Mouse (Mus musculus) ovary, postnatal 10 days (tissue): Measurements from ENCODE around the gene Ssu2.

Experiments used
- DNase-seq: peaks from one replicate; pipeline ENCODE4 v3.0.0; 2022; ENCODE audit warnings: low spot score

Gene Ssu2

DNA sequence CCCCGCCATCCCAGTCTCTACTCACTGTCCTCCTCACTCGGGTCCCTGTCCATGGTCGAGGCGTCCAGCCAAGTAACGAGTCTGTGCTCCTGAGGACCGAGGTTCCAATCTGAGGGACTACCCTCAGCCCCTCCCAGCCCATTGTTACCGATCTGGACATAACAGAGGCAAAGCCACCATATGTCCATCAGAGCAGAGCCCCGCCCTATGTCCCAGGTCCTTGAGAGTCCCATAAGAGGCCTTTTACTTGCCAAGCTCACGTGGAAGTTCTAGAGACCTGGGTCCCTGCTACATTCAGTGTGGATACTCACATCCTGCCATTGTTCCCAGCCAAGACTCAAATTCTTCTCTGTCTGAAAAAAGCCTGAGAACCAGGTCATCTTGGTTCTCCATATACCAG lies at the start of gene Ssu2:
Gene Ssu2 (minus strand): TSS at position 77 of the 400 bp plus-strand sequence.
- DNase-seq, result no peak

- DNase-seq, result no peak
Observed at GRCm38 (mm10) chr6:112426018-112426732, 38.4 kb upstream of the Ssu2 start.

- DNase-seq, result no peak
Observed at GRCm38 (mm10) chr6:112423746-112424501, 36.1 kb upstream of the Ssu2 start.

DNA sequence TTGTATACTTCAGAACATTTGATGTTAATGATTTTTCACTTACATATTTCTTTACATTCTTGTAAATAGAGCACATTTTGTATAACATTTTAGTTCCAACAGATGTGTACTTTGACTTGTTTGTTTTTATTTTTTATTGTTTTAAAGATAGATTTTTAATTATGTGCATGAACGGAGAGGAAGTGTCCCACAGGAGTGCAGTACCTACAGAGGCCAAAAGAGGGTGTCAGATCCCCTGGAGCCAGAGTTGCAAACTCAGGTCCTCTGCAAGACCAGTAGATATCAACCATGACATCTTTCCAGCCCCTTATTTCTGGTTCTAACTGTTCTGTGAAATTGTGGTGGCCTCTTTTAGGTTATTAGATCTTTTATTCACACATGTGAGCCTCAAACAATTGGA lies 33.1 kb upstream of the Ssu2 start:
- DNase-seq, result no peak

GRCm38 (mm10) chr6:112419333-112419732 lies 31.5 kb upstream of the Ssu2 start:
- no peak for DNase-seq

DNA sequence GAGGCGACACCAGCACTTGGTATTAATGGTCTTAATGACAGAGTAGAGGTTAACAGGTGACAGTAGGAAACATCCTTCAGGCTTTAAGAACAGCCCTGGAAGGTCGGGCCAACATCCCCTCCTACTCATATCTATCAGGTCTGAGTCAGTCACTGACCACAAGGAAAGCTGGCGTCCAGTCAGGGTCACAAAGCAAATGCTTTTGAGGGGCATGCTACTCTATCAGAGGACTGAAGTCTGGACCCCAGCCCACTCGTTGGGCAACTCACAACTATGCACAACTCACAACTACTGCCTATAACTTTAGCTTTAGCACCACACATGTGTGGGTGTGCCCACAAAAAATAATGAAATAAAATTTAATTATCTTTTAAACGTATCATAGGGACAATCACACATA lies 16.3 kb upstream of the Ssu2 start:
- no peak for DNase-seq

DNA sequence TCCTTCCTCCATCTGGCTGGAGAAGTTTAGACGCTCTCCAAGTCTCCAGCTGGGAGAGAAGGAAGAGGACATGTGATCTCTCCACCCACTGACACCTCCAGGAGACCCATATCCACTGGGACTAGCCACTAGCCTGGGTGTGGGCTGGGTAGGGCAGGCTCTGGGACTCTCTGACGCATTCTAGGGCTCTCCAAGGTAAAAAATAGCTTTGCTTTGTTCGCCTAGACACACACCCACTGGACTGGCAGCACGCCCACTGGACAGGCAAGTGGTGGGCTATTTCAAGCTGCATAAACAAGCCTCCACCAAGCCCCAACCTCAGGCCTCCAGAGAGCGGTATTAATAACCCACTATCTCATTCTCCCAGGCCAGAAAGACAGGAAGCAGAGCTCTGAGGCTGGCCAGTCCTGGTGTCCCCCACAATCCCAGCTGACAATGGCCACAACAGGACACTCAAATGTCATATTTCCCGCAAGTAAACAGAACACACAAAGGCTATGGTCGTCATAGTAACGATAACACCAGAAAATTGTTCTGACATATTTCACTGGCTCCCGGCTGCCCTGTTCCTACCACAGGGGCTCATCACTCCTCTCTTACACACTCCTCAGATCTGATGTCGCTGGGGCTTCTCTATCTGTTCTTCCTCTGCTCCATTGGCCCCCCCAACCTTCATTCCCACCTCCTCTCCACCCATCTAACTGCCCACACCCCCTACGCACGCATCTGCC lies 14.3 kb upstream of the Ssu2 start:
- DNase-seq, result no peak

GRCm38 (mm10) chr6:112397351-112397750 lies 9.5 kb upstream of the Ssu2 start:
- no peak for DNase-seq

GRCm38 (mm10) chr6:112396352-112396751 lies 8.5 kb upstream of the Ssu2 start:
- no peak for DNase-seq

DNA sequence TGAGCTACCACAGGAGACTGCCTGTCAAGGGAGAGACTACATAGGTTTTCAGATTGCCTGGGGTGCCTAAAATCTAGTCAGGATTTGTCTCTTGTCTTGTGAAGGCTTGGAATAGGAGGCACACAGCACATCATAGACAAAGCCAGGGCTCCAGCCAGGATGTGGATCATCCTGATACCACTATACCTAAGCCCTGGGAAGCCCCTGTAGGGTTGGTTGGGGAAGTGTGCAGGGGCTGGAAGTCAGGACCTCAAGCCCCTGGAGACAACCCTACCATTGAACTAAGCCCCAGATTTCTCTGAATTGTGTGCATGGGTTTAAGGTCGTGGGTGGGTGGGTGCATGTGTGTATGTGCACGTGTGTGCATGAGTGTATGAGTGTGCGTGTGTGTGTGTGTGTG lies 562 bp upstream of the Ssu2 start:
- DNase-seq, result no peak

DNA sequence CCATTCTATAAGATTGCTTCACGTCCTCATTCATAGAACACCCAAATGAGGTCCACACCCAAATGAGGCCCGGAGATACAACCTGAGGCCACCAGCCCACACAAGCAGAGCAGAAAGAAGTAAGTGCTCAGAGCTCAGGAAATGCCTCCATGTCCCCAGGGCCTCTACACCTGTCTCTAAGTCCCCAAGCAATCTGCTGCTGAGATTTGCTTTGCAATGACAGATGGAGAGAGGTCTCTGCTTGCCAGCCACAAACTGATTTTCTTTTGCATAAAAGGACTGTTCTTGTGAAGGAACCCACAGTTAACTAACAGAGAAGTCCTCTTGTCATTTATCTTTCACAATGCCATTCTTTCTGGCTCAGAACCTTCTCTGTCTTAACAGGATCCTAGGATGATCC lies 1.6 kb downstream of the Ssu2 start:
- DNase-seq, result no peak

- no peak for DNase-seq
Observed at GRCm38 (mm10) chr6:112382990-112383685, 4.7 kb downstream of the Ssu2 start.

- no peak for DNase-seq
Observed at GRCm38 (mm10) chr6:112379054-112379453, 8.8 kb downstream of the Ssu2 start.

DNA sequence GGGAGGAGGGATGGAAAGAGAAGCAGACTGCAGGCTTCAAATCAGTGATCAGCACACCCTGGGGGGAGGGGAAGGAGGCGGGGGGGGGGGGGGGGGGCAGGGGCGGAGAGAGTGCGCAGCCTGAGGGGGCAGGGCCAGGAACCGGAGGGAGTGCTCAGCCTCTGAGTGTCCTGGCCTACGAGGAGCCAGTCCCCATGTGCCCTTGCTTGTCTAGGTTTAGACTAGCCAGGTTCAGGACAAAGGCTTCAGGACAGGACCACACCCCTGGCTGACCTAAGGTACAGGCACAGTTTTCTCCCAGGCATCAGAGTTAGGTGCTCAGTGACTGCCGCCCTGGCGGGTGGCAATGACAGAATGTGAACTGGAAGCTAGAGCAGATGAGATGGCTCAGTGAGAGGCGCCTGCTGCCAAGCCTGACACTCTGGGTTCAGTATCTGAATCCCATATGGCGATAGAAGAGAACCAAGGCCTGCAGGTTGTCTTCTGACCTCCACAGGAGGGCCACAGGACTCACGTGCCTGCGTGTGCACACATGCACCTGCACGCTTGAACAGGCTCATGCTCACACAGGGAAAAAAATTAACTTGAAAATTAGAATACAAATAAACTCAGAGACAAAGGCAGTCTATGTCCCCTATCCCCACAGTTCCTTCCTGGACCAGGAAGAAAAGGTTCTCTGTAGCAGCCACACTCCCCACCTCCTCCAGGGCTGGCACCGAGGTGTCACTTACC lies 12.0 kb downstream of the Ssu2 start:
- DNase-seq, result no peak

- no peak for DNase-seq
Observed at GRCm38 (mm10) chr6:112373886-112374585, 13.8 kb downstream of the Ssu2 start.

DNA sequence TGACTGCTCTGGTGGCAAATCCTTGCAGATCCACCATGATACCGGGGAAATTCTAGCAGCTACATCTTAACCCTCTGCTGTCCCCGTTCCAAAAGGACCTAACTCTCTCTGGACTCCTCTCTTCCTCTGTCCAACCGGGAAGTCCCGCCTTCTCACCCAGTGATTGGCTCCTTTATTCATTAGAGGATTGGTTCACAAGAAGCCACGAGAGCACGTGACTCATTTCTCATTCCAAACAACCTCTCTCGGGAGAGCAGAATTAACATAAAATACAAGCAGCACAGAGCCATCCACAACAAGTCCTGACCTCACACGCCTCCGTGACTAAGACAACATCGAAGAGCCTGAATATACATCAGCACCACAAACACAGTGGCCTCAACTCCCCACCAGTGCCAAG lies 22.5 kb downstream of the Ssu2 start:
- DNase-seq, result no peak

- no peak for DNase-seq
Observed at GRCm38 (mm10) chr6:112364581-112364980, 23.2 kb downstream of the Ssu2 start.

GRCm38 (mm10) chr6:112362349-112362958 lies 25.4 kb downstream of the Ssu2 start:
- DNase-seq, result peak; percentile 48

- no peak for DNase-seq
Observed at GRCm38 (mm10) chr6:112360676-112361075, 27.1 kb downstream of the Ssu2 start.

DNA sequence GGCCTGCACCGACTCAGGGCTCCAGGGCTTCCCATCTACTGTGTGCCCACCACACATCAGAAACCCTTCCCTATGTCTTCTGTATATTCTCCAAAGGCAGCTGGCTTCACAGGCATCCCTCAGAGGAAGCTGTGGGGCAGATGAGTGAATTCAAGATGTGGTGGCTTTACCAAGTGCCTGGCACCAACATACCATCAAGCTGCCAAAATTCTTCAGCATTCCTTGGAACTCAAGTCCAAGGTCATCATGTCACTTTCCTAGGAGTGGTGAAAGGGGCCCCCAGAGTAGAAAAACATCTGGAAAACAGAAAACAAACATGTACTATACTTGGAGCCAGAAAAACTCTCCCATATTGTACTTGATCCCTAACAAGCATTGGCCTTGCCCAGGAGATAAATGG lies 28.5 kb downstream of the Ssu2 start:
- DNase-seq, result no peak

DNA sequence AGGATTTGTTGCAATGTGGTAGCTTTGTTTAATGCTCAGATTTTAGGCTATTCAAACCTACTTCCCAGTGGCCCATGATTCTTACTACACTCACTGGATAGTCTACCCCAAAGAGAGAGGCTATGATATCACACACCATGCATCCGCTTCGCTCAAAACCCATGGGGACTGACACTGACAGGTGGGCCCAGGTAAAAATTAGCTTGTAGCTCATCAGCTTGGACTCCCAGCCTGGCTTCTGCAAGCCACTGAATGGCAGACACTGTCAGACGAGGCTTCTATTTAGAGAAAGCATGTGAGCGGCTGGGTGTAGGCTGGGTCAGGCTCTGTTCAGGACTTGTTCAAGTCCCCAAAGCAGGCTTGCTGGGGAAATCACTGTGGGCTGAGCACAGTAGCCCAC lies 37.4 kb downstream of the Ssu2 start:
- DNase-seq, result no peak
